Mouse (Mus musculus): ENCODE measurements at regions not wholly inside any gene's neighbourhood (a gene's known extent, or its start where the extent isn't known, plus 50 kb on each side); places are given as distances from the start of the nearest gene placed in this dataset.

DNA sequence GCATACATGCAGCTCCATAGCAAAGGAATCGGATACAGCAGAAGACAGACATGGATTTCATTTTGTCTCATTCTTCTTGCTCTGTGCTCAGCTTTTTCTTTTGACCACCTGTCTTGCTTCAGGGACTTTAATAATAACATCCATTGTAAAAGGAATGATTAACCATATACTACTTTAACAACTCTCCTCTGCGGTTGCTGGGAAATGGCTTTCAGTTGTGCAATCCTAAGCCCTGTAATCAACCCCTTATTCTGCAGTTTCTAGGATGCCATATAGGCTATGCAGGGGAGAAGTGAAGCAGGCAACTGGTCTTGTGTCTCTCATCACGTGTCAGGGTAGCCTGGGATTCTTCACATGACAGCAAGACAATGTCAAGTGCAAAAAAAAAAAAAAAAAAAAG, 135.8 kb upstream of the Igf1 start:
- CTCF ChIA-PET: no interaction called here

DNA sequence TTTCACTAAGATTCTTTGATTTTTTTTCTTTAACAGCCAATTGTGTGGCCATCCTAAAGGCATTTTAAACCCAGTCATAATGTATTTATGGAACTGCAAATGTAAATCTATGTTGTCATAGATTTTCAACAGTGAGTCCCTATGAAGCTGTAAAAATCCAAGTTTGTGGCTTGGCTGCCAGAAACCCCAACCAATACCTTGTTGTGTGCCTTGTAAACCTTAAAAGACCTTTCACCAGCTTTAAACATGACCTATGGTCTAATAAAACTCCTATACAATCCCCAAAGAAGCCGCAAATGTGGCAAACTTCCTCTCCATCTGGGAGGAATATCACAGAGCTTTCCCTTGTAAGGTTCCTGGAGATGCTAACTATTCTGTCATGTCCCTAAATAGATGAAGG, 125.4 kb upstream of the Igf1 start:
- CTCF ChIA-PET: no interaction called here

DNA sequence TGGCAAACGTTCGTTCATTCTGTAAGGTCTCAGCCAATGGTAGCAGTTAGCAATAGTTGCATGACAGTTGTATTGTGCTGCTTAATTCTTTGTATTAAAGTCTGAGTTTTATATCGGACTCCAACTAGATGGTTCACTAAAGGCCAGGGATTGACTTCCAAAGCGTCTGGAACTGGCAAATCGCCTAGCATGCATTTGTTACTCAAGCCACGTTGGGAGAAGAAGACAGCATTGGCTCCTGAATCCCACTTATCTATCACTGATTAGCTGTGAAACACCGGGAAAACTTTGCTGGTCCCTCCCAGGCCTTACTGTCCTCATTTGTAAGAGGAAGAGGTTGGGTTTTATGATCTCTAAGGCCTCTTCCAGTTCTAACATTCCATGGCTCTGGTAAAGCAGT, 124.8 kb upstream of the Igf1 start:
- CTCF ChIA-PET: no interaction called here

- CTCF ChIA-PET: no interaction called here
Measured at GRCm38 (mm10) chr10:87740323-87740722, 117.7 kb upstream of the Igf1 start.

GRCm38 (mm10) chr10:87742766-87743165, 115.3 kb upstream of the Igf1 start:
- CTCF ChIA-PET: no interaction called here

- CTCF ChIA-PET: no interaction called here
Measured at GRCm38 (mm10) chr10:87747846-87748552, 110.1 kb upstream of the Igf1 start.

- CTCF ChIA-PET: no interaction called here
Measured at GRCm38 (mm10) chr10:87748631-87749193, 109.4 kb upstream of the Igf1 start.

DNA sequence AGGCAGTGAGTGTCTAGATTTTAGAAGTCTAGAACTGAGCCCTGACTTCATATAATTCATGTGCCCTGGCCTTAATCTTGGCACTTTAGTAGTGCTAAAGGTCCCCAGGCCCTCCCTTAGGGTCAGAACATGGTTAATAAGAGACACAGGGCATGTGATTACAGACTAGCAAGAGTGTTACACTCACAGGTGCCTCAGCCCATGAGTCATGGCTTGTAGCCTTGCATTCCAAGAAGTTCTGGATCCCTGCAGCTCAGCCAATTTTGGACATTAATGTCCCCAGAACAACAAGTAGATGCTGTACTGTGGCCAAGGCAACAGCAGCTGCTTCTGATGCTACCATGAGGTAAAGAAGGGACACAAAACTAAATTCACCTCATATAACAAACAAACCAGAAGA, 107.7 kb upstream of the Igf1 start:
- CTCF ChIA-PET: no interaction called here

DNA sequence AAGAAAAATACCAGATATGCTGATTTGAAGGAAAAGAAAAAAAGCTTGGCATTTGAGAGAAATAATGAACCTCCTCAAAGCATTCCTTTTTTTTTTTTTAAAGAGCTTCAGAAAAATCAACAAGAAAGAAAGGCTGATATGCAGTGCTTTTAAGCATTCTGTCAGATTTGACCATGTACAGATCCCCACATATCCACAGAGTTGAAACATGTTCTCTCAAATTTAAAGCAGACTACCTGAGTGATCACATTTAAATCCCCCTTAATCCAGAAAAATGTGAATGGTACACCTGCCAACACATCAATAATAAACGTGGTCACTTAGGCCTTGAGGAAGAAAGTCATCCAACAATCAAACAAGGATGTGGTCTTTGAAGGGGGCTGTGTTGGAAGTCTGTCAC, 107.1 kb upstream of the Igf1 start:
- CTCF ChIA-PET: no interaction called here

DNA sequence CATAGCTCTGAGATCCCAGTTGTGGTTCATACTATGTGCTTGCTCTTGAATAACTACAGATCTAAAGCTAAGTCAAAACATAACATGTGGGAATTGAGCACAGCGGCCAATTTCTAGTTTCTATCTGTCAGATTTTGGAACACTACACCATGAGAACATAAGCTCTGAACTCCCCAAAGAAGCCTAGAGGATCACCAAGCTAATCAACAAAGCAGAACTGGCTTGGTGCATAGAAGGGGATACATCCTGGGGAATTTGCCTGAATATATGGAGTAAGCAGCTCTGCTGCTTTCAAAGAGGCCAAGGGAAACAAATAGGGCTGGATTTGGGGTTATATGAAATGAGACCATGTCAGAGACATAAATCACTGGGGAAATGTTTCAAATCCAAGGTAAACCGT, 105.9 kb upstream of the Igf1 start:
- CTCF ChIA-PET: no interaction called here

GRCm38 (mm10) chr10:87753483-87753882, 104.6 kb upstream of the Igf1 start:
- CTCF ChIA-PET: no interaction called here

GRCm38 (mm10) chr10:87761528-87762030, 96.5 kb upstream of the Igf1 start:
- CTCF ChIA-PET: no interaction called here

DNA sequence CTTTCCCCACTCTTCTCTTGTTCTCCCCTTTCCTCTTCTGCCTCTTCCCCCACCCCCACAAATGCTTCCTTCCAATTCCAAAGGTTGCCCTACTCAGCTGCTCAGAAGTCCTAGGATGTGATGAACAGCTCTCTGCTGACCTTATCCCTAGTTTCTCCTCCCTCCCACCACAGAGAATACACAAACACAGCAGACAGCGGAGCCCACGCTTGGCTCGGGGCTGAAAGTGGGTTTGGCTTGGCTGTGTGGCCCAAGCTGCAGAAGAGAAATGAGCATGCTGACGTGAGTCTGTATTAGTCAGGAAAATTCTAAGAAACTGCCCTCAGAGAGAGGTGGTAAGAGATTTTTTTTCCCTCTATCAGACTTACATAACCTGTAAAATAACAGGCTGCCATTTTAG, 70.5 kb upstream of the Igf1 start:
- CTCF ChIA-PET: no interaction called here

DNA sequence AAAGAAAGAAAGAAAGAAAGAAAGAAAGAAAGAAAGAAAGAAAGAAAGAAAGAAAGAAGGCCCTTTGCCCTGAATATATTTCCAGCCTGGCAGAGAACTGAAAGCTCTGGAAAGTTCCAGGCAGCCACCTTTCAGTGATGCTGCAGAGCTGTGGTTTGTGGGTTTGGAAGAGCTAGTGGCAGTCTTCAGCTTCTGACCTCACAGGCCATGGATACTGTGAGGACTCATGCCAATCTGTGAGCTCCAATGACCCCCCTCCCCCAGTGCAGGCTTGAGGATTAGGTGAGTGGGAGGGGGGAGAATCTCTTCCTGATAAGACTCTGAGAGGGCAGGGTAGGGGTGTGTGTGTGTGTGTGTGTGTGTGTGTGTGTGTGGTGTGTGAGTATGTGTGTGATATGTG, 65.7 kb upstream of the Igf1 start:
- CTCF ChIA-PET: no interaction called here

- CTCF ChIA-PET: no interaction called here
Measured at GRCm38 (mm10) chr10:87803936-87804791, 53.9 kb upstream of the Igf1 start.

- CTCF ChIA-PET: no interaction called here
Measured at GRCm38 (mm10) chr10:87804792-87805082, 53.3 kb upstream of the Igf1 start.
